Mouse (Mus musculus): ENCODE data around the gene Tmem104.

Tmem104 gene

GRCm38 (mm10) chr11:115195933-115196332 lies 8.6 kb downstream of the Tmem104 start:
- no peak for DNase-seq (ENCODE audit: extremely low read depth, insufficient read length, low spot score)

- no peak for DNase-seq (ENCODE audit: extremely low read depth, insufficient read length, low spot score)
These were observed 10.3 kb downstream of the Tmem104 start for GRCm38 (mm10) chr11:115197558-115197957.

GRCm38 (mm10) chr11:115198932-115199384 lies 11.7 kb downstream of the Tmem104 start:
- no peak for DNase-seq (ENCODE audit: extremely low read depth, insufficient read length, low spot score)

GRCm38 (mm10) chr11:115200520-115200919 lies 13.2 kb downstream of the Tmem104 start:
- DNase-seq (ENCODE audit: extremely low read depth, insufficient read length, low spot score): no peak

- DNase-seq (ENCODE audit: extremely low read depth, insufficient read length, low spot score): peak; percentile 56
These were observed 15.0 kb downstream of the Tmem104 start for GRCm38 (mm10) chr11:115202316-115202715.

- no peak for DNase-seq (ENCODE audit: extremely low read depth, insufficient read length, low spot score)
These were observed 15.5 kb downstream of the Tmem104 start for GRCm38 (mm10) chr11:115202756-115203155.

- no peak for DNase-seq (ENCODE audit: extremely low read depth, insufficient read length, low spot score)
These were observed 20.8 kb downstream of the Tmem104 start for GRCm38 (mm10) chr11:115208126-115208525.

- DNase-seq (ENCODE audit: extremely low read depth, insufficient read length, low spot score): no peak
These were observed 21.8 kb downstream of the Tmem104 start for GRCm38 (mm10) chr11:115208776-115209732.

- DNase-seq (ENCODE audit: extremely low read depth, insufficient read length, low spot score): no peak
These were observed 22.7 kb downstream of the Tmem104 start for GRCm38 (mm10) chr11:115209958-115210357.

GRCm38 (mm10) chr11:115212116-115212515 lies 24.8 kb downstream of the Tmem104 start:
- DNase-seq (ENCODE audit: extremely low read depth, insufficient read length, low spot score): no peak

- DNase-seq (ENCODE audit: extremely low read depth, insufficient read length, low spot score): no peak
These were observed 27.8 kb downstream of the Tmem104 start for GRCm38 (mm10) chr11:115215123-115215522.

GRCm38 (mm10) chr11:115217439-115218410 lies 30.4 kb downstream of the Tmem104 start:
- DNase-seq (ENCODE audit: extremely low read depth, insufficient read length, low spot score): no peak

GRCm38 (mm10) chr11:115219263-115219662 lies 32.0 kb downstream of the Tmem104 start:
- peak; percentile 64 for DNase-seq (ENCODE audit: extremely low read depth, insufficient read length, low spot score)

GRCm38 (mm10) chr11:115219685-115220084 lies 32.4 kb downstream of the Tmem104 start:
- DNase-seq (ENCODE audit: extremely low read depth, insufficient read length, low spot score): no peak

GRCm38 (mm10) chr11:115222077-115222476 lies 34.8 kb downstream of the Tmem104 start:
- no peak for DNase-seq (ENCODE audit: extremely low read depth, insufficient read length, low spot score)

- DNase-seq (ENCODE audit: extremely low read depth, insufficient read length, low spot score): no peak
These were observed 35.3 kb downstream of the Tmem104 start for GRCm38 (mm10) chr11:115222570-115222969.

GRCm38 (mm10) chr11:115223451-115223850 lies 36.2 kb downstream of the Tmem104 start:
- no peak for DNase-seq (ENCODE audit: extremely low read depth, insufficient read length, low spot score)

- DNase-seq (ENCODE audit: extremely low read depth, insufficient read length, low spot score): no peak
These were observed 36.6 kb downstream of the Tmem104 start for GRCm38 (mm10) chr11:115223877-115224276.

- no peak for DNase-seq (ENCODE audit: extremely low read depth, insufficient read length, low spot score)
These were observed 37.6 kb downstream of the Tmem104 start for GRCm38 (mm10) chr11:115224889-115225288.

GRCm38 (mm10) chr11:115225301-115225700 lies 38.0 kb downstream of the Tmem104 start:
- DNase-seq (ENCODE audit: extremely low read depth, insufficient read length, low spot score): no peak
